Mouse (Mus musculus): ENCODE measurements around the gene Slc44a4.
"Not testable (repeated sequence)": the region's sequence is repeated elsewhere in the genome, so short reads cannot be mapped to it uniquely, and the experiment has no call there.

Slc44a4 gene

DNA sequence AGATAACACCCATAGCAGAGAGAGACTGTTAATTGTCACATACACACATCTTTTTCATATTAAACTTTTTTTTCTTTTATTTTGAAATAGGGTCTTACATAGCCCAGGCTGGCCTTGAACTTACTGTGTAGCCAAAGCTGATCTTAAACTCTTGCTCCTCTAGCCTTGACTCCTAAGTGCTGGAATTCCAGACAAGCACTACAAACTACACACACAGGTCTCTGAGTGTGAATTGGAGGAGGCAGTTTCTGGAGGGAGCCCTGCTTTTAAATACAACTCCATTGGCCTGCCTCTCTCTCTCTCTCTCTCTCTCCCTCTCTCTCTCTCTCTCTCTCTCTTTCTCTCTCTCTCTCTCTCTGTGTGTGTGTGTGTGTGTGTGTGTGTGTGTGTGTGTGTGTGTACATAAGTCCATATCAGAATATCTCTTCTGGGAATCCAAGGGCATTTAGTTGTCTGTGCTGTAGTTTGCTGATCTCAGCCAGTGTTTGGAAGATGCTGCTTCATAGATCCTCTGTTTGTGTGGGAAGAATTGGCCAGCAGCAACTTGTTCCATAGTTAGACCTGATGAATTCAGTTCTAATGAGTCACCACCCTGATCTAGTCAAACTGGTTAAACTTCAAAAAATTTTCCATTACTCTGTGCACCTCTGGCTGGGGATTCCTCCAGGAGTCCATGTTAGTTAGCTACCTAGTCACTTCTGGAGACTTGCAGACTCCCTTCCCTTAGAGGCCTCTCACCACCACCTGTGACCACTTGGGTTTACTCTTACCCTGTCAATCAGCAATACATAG lies 46.6 kb downstream of the Slc44a4 start:
- no peak for DNase-seq (ENCODE audit: low read depth, low spot score)

DNA sequence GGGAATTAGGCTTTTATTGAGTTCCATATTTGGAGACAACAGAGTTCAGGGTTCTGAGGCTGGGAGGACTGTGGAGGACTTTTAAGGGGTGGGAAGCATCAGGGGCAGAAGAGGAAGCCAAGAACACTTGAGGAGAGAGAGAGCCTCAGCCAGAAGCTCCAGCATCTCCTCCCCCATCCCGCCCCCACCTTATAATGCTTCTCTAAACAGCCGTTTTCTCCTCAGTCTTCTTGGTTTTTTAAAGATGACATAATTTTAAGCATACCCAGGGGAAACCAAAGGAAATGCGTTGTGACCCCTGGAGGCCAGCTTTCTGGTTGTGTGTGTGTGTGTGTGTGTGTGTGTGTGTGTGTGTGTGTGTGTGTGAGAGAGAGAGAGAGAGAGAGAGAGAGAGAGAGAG lies 47.9 kb downstream of the Slc44a4 start:
- peak; percentile 60 for DNase-seq (ENCODE audit: low read depth, low spot score)

DNA sequence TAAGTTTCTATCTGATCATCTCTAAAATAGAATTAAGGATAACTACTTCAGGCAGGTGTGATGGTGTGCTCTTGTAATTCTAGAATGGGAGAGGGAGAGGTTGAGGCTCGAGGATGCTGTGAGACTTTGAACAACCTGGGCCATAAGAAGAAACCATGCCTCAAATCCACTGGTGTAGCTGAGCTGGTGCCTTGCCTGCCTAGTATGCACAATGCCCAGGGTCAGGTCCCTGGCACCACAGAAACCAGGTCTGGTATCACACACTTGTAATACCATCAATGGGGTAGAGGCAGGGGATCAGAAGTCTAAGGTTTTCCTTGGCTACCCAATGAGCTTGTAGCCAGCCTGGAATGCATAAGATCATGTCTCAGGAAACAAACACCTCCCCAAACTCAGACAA lies 48.6 kb downstream of the Slc44a4 start:
- no peak for DNase-seq (ENCODE audit: low read depth, low spot score)

DNA sequence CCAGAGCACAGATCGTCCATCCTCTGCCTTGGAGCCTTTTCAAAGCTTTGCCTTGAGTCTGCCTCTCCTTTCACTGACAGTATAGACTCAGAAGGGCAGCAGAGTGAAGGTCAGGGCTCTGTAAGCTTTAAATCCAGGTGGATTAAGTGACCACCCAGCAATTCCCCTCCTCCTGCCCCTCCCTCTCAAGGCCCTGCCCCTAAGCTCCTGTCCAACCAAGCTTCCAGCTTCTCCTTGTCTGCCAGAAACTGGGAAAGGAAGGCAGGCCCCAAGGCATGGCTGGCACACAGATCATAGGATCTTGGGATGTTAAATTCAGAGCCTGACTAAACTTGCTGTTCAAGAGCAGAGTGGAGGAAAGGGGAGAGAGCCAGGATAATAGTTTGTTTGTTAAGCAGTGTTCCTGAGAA lies 50.4 kb downstream of the Slc44a4 start:
- no peak for DNase-seq (ENCODE audit: low read depth, low spot score)

DNA sequence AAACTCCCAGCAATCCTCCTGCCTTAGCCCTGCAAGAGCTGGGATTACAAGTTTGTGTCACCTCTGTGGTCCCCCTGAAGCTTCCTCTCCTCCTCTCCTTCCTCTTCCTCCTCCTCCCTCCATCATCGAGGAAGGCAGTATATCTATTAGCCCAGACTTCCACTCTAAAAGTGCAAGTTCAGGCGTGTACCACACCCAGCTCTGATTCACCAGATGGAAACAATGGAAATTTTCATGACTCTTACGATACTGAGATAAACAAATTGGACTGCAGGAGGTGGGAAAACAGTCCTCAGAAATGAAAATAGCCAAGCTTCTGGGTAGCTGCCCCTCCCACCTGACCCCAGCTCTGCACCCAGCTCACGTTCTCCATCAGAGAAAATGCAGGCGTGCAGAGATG lies 51.4 kb downstream of the Slc44a4 start:
- DNase-seq (ENCODE audit: low read depth, low spot score), result no peak

DNA sequence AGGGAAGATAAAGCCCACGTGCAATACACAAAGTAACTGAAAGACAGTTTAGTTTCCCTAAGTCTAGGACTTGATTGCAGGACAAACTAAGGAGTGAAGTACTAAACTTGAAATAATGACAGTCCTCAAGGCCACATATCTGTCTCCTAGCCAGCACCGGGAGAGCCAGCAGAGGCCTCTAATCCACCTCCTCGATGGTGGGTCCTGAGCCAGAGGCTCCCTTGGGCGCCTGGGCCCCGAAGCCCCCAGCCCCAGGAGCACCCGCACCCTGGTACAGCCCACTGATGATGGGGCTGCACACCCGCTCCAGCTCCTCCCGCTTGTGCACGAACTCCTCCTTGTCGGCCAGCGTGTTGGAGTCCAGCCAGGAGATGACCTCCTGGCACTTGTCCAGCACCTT lies 55.6 kb downstream of the Slc44a4 start, which contains the start of gene Gm20481:
Gm20481 (plus strand) TSS at position 91 of the 400 bp plus-strand sequence.
- DNase-seq (ENCODE audit: low read depth, low spot score), result not testable (repeated sequence)

DNA sequence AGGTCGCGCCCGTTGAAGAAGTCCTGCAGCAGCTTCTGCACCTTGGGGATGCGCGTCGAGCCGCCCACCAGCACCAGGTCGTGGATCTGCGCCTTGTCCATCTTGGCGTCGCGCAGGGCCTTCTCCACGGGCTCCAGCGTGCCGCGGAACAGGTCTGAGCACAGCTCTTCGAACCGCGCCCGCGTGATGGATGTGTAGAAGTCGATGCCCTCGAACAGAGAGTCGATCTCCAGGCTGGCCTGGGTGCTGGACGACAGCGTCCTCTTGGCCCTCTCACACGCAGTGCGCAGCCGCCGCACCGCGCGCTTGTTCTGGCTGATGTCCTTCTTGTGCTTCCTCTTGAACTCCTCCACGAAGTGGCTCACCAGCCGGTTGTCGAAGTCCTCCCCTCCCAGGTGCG lies 56.6 kb downstream of the Slc44a4 start:
- DNase-seq (ENCODE audit: low read depth, low spot score), result not testable (repeated sequence)

DNA sequence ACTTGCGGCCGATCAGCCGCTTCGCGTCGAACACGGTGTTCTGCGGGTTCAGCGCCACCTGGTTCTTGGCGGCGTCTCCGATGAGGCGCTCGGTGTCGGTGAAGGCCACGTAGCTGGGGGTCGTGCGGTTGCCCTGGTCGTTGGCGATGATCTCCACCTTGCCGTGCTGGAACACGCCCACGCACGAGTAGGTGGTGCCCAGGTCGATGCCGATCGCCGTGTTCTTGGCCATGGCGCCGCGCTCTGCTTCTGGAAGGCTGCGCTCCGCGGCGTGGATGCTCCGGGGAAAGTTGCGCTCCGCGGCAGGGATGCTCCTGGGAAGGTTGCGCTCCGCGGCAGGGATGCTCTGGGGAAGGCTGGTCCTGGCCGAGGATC lies 57.4 kb downstream of the Slc44a4 start:
- DNase-seq (ENCODE audit: low read depth, low spot score), result not testable (repeated sequence)

DNA sequence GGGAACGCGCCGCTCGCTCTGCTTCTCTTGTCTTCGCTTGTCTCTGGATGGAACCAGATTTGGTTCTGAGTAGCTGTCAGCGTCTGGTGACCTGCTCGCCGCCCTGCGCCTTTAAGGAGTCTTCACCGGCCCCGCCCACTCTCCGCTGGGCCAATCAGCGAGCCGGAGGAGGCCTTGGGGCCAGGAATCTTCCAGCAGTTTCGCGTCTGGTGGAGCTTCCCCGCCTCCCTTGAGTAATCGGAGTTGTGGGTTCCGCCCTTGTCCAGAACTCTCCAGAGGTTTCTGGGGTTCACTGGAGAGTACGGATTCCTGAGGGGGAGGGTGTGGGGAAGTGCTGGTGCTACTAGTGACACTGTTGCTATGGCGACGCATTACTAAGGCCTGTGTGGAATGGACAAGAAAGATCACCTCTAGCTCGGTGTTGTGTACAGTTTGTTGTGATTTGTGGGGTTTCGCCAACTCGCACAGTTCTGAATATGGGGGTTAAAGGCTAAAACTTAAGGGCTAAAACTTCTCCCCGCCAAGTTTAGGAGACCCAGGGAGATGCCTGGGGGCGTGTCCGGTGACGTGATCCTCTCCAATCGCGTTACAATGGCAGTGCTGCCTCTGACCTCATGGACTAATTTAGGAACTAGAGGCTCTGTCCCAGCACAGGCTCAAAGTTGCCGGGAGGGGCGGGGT lies 57.9 kb downstream of the Slc44a4 start, which contains the start of the genes Hspa1a and Hspa1l:
Hspa1a (minus strand) TSS at position 88 of the 681 bp plus-strand sequence.
Hspa1l (plus strand) TSS at position 635 of the 681 bp plus-strand sequence.
- peak; percentile 86 for DNase-seq (ENCODE audit: low read depth, low spot score)

DNA sequence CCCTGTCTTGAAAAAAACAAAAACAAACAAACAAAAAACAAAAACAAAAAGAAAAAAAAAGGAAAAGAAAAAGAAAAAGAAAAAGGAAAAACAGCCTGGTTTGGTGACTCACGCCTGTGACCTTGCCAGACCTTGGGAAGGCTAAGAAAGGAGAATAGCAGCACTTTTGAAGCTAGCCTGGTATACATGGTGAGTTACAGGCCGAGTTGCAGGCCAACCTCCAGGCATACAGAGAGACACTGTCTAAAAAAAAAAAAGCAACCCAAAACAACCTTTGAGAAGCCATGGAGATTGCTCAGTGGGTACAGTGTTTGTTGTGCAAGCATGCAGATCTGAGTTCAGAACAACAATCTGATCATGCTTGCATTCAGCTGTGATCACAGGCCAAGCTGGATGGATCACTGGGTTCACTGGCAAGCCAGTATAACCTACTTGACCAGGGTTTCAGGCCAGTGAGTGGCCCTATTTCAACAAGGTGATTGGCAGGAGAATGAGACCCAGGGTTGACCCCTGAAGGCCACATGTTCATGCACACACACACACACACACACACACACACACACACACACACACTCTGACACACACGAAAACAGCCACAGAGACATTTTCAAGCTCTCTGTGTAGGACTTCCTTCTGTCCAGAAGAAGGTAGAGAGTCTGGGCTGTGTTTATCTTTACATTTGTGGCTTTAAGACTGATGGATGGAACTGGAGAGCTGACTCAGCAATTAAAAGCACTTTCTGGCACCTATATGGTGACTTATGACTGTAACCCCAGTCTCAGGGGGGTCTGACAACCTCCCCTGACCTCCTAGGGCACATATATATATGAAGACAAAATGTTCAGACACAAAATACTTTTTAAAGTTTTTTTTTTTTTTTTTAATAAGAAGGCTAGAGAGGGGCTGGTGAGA lies 61.6 kb downstream of the Slc44a4 start:
- no peak for DNase-seq (ENCODE audit: low read depth, low spot score)

DNA sequence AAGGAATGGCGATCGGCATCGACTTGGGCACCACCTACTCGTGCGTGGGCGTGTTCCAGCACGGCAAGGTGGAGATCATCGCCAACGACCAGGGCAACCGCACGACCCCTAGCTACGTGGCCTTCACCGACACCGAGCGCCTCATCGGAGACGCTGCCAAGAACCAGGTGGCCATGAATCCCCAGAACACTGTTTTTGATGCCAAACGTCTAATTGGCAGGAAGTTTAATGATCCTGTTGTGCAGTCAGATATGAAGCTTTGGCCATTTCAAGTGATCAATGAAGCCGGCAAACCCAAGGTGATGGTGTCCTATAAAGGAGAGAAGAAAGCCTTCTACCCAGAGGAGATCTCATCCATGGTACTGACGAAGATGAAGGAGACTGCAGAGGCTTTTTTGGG lies 62.7 kb downstream of the Slc44a4 start:
- no peak for DNase-seq (ENCODE audit: low read depth, low spot score)

DNA sequence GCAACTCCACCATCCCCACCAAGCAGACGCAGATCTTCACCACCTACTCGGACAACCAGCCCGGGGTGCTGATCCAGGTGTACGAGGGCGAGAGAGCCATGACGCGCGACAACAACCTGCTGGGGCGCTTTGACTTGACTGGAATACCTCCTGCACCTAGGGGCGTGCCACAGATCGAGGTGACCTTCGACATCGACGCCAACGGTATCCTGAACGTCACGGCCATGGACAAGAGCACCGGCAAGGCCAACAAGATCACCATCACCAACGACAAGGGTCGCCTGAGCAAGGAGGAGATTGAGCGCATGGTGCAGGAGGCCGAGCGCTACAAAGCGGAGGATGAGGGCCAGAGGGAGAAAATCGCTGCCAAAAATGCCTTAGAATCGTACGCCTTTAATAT lies 64.0 kb downstream of the Slc44a4 start:
- DNase-seq (ENCODE audit: low read depth, low spot score), result no peak

DNA sequence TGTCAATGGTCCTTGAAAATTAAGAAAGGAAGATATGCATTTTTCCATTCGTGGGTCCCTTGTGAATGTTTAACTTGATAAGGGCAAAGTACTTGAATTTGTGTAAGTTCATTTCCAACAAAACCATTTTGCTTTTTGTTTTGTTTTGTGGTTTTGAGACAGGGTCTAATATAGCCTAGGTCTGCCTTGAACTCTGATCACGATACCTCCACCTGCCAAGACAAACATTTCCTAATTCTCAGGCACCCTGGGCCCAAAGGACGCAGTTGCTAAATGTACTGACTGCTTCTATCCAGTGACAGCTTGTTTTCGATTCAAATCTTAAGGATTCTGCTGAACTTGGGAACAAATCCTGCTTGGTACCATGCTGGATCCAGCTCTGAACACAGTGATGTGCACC lies 65.4 kb downstream of the Slc44a4 start:
- DNase-seq (ENCODE audit: low read depth, low spot score), result no peak
